Mouse (Mus musculus) heart, embryonic 14.5 days (tissue): ENCODE measurements around the gene Cxcl13. TPM values are rescaled to one million over a fixed set of nuclear protein-coding genes. Genes with fewer than 3 reads are reported as not detected.
A peak's percentile ranks its signal among the peaks of the same experiment; 100 is the strongest.
"Not testable (repeated sequence)": the region's sequence is repeated elsewhere in the genome, so short reads cannot be mapped to it uniquely, and the experiment has no call there.

ENCODE experiments used
- ATAC-seq: fragments of 200-750 bp; cut with Nextera tagmentation; 2 replicates; pipeline ENCODE4 v1.8.0; 2017; ENCODE audit warnings: low read depth, moderate TSS enrichment; ENCODE audit not compliant: insufficient number of reproducible peaks, insufficient read depth, low FRiP score
- H3K27ac ChIP-seq, 2 experiments: fragments of 200-500 bp in 1 of 2; fragments of 300-500 bp in 1 of 2; sonication (generic) in 1 of 2; replicated peaks in 1 of 2; 2 replicates each; pipeline ENCODE4 v1.5.1; 2012 to 2014; ENCODE audit warnings: low read depth in 2 of 2, low read length in 2 of 2, control low read depth in 1 of 2, mild to moderate bottlenecking in 1 of 2, mixed read lengths in 1 of 2; ENCODE audit not compliant: control insufficient read depth in 1 of 2, insufficient read depth in 1 of 2
- H3K27me3 ChIP-seq: fragments of 300-500 bp; sonication (generic); 2 replicates; pipeline ENCODE4 v1.6.1; 2014; ENCODE audit warnings: mild to moderate bottlenecking, low read length, control low read depth; ENCODE audit not compliant: control insufficient read depth, insufficient read depth
- H3K36me3 ChIP-seq: fragments of 300-500 bp; sonication (generic); 2 replicates; pipeline ENCODE4 v1.6.1; 2014; ENCODE audit warnings: mild to moderate bottlenecking, control low read depth, low read length, mixed read lengths; ENCODE audit not compliant: control insufficient read depth, insufficient read depth
- H3K4me1 ChIP-seq, 2 experiments: fragments of 200-500 bp in 1 of 2; fragments of 300-500 bp in 1 of 2; sonication (generic) in 1 of 2; 2 replicates each; pipeline ENCODE4 v1.6.1; 2012 to 2014; ENCODE audit warnings: low read length in 2 of 2, control low read depth in 1 of 2, mixed read lengths in 1 of 2; ENCODE audit not compliant: control insufficient read depth in 2 of 2, insufficient read depth in 2 of 2
- H3K4me2 ChIP-seq: fragments of 300-500 bp; sonication (generic); 2 replicates; pipeline ENCODE4 v1.6.1; 2014; ENCODE audit warnings: mild to moderate bottlenecking, low read length
- H3K4me3 ChIP-seq, 2 experiments: fragments of 200-500 bp in 1 of 2; fragments of 300-500 bp in 1 of 2; sonication (generic) in 1 of 2; 2 replicates each; pipeline ENCODE4 v1.5.1; 2012 to 2014; ENCODE audit warnings: low read length in 2 of 2, mild to moderate bottlenecking in 2 of 2, control low read depth in 1 of 2, low read depth in 1 of 2, moderate library complexity in 1 of 2; ENCODE audit not compliant: control insufficient read depth in 1 of 2, insufficient read depth in 1 of 2
- H3K9ac ChIP-seq: fragments of 300-500 bp; sonication (generic); 2 replicates; pipeline ENCODE4 v1.6.1; 2014; ENCODE audit warnings: mild to moderate bottlenecking, low read length
- H3K9me3 ChIP-seq: fragments of 300-500 bp; sonication (generic); 2 replicates; pipeline ENCODE4 v1.6.1; 2016; ENCODE audit warnings: low read length, control low read depth; ENCODE audit not compliant: control insufficient read depth
- WGBS: fragments of 180-500 bp; shearing (Covaris S2); extraction: QIAGEN DNeasy Blood & Tissue Kit; methylation state at CpG from one replicate; pipeline ENCODE4 v1.1.7; 2014; 5-methylcytosine and 5-hydroxymethylcytosine counted together
- polyA plus RNA-seq: library from polyadenylated mRNA; unstranded; fragments of >200 nt; fragmentation: Nextera tagmentation; extraction: Ambion mirVana; gene quantifications from 2 replicates; pipeline ENCODE4 v1.2.1, GENCODE M21; 2014

The Cxcl13 gene
- polyA plus RNA-seq, 1 experiment from 2014 or later: 1.9 TPM

DNA sequence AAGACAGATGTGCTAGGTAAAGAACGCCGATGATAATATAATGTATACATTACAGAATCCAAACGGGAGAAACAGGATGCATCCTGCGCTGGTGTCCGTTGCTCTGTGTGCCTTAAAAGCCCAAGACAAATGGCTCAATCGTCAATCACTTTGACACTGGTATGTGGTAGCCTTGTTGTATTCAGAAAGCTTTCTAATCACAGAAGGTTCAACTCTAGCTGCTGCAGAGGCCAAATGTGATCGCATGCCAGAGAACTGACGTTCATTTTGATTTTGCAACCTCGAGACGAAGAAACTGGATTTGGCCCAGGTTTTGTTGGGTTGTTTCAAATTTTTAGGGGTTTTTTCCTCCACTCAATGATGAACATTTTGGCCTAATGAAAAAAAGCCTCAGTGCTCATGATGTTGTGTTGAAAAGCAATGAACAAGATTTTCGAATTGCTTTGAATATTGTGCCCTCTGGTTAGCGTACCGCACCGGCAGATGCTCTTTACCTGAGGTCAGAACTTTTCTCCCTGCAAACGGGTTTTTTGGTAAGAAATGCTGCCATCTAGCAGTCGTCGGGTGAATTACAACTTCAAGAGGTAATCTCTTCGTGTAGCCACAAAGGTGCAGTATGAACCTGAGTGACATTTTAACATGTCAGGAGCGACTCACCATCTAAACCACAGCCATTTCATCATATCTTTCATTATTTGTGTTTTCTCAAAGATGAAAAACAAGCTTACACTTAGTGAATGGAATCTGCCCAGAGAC is 6.6 kb upstream of the Cxcl13 start:
- Histone ChIP-seq H3K36me3 (no peaks in the 10 kb centered on the region), H3K4me1 (peaks cover 4 to 15% of the 10 kb centered on the region in 2 experiments), H3K27me3 (no peaks in the 10 kb centered on the region), H3K9ac (no peak overlapping the region), H3K27ac (no peak overlapping the region), H3K4me3 (no peak overlapping the region), H3K9me3 (no peaks in the 10 kb centered on the region), H3K4me2 (no peak overlapping the region)
- WGBS: 39% methylated on average over 19 of the region's 19 CpGs
- ATAC-seq: no peak

DNA sequence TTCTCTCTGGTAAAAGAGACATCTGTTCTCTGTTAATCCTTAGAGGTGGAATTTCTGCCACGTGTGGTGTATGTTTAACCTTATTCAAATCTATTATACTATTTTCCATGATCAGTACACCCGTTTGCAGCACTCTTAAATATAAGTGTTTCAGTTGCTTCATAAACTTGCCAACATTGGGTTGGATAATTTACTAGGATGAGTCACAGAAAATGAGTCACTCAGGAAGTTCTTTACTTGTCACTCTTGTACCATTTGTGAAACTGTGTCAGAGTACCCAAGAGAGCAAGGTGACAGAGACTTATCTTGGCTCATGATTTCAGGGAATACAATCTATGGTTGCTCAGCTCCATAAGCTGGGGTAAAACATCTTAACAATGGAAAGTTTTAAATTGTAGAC is 8.2 kb downstream of the Cxcl13 start:
- Histone ChIP-seq H3K27me3 (no peaks in the 10 kb centered on the region), H3K36me3 (no peaks in the 10 kb centered on the region), H3K4me3 (no peak overlapping the region), H3K4me1 (no peaks in the 10 kb centered on the region), H3K4me2 (no peak overlapping the region), H3K27ac (no peak overlapping the region), H3K9me3 (no peaks in the 10 kb centered on the region), H3K9ac (no peak overlapping the region)
- whole genome bisulfite sequencing: 59% methylated on average over 2 of the region's 2 CpGs
- no peak for ATAC-seq

DNA sequence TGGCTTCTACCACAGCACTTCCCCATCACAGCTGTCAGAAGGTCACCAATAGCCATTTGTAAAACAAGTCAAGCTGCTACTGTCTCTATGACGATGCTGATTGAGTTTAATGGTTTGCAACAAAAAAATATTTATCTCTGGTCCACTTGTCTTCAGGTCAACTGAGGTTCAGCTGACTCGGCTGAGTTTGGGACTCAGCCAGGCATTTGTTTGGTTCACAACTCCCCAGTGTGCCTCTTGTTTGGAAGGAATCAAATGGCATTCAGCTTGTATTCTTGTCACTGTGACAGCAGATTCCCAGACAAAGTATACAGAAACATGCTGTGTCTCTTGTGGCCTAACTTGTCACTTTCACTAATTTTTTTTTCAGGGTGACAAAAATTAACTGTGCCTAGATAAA is 9.9 kb downstream of the Cxcl13 start:
- Histone ChIP-seq H3K27ac (no peak overlapping the region), H3K4me1 (no peaks in the 10 kb centered on the region), H3K9me3 (no peaks in the 10 kb centered on the region), H3K36me3 (no peaks in the 10 kb centered on the region), H3K9ac (no peak overlapping the region), H3K4me3 (no peak overlapping the region), H3K4me2 (no peak overlapping the region), H3K27me3 (no peaks in the 10 kb centered on the region)
- WGBS: 42% methylated on average over 2 of the region's 2 CpGs
- ATAC-seq: no peak

DNA sequence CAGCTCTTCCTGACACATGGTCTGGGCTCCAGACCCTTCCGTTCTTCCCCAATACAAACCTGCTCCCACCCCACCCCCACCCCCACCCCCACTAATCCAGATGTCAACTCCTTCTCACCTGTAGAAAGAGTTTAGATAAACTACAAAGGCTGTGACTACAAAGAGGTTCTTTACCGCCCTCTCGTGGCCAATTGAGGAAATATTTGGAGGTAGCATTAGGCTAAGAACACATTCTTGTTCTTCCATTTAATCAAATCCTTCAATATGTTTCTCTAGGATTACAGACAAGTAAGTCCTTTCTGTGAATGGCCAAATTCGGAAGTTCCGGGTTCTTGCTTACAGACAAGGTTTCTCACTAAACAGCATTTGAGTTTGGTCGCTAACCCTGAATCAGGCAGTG is 14.1 kb downstream of the Cxcl13 start:
- no peaks in the 10 kb centered on the region for H3K4me1 ChIP-seq
- 31% methylated on average over 6 of the region's 6 CpGs for WGBS
- H3K27me3 ChIP-seq: no peaks in the 10 kb centered on the region; the same call in 1 of the 2 replicates
- H3K9ac ChIP-seq: no peak overlapping the region
- no peaks in the 10 kb centered on the region for H3K36me3 ChIP-seq
- H3K9me3 ChIP-seq: no peaks in the 10 kb centered on the region
- no peak for ATAC-seq
- H3K4me3 ChIP-seq: no peak overlapping the region
- no peak overlapping the region for H3K27ac ChIP-seq
- no peak overlapping the region for H3K4me2 ChIP-seq

DNA sequence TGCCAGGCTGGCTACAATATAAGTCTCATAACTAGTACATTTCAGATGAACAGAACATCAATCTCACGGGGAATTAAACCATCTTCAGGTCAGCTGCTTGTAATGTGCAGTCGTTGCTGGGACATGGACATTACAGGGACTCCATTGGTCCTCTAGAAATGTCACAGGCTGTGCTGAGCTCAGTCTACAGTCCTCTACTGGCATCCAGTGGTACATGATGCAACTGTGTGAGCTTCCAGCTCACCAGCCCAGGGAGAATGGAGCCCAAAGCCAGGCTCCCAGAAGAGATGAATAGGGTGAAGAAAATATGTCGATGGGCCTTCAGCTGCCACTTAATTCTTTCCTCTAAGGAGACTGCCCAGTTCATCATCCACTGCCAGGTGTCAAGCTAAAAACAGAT is 15.5 kb downstream of the Cxcl13 start:
- Histone ChIP-seq H3K4me2 (no peak overlapping the region), H3K27ac (no peak overlapping the region), H3K9me3 (no peaks in the 10 kb centered on the region), H3K4me1 (no peaks in the 10 kb centered on the region), H3K36me3 (no peaks in the 10 kb centered on the region), H3K27me3 (no peaks in the 10 kb centered on the region; the same call in 1 of the 2 replicates), H3K9ac (no peak overlapping the region), H3K4me3 (no peak overlapping the region)
- 69% methylated on average over 3 of the region's 3 CpGs for WGBS
- no peak for ATAC-seq

DNA sequence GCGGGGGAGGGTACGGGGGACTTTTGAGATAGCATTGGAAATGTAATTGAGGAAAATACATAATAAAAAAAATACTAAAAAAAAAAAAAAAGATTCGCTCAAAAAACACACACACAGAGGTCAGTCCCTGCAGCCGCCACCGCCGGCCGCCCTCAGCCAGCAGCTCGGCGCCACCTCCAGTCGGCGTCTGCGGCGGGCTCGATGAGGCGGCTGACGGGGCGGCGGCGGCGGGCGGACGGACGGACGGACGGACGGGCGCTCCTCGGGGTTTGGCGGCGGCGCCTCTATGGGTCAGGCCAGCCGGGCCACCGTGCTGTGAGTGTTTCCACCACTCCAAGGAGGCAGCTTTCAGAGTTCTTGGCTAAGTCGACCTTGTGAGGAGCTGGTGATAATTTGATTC is 17.1 kb downstream of the Cxcl13 start:
- not testable (repeated sequence) for H3K27ac ChIP-seq, ATAC-seq, H3K4me1 ChIP-seq, H3K27me3 ChIP-seq, H3K4me3 ChIP-seq, H3K9me3 ChIP-seq, H3K36me3 ChIP-seq, H3K9ac ChIP-seq
- WGBS: 27% methylated on average over 32 of the region's 34 CpGs
- peak overlapping the region; percentile 59 for H3K4me2 ChIP-seq

DNA sequence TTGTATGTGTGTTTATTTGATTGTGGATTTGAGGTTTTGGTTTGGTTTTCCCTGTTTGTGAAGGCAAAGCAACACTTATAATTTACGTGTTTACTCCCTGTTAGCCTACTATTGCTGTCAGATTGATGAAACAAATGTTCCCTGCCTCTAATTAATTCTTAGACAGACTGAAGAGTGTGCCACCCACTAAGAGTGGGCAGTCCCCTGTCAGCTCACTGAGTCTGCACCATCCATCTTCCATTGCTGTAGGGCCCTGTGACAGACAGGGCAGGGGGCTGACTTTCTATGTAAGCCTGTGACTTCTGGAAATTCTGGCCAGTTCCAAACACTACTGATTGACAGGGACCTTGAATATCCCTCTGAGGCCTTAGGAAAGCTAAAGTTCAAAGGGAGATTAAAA is 19.5 kb downstream of the Cxcl13 start:
- no peak for ATAC-seq
- no peaks in the 10 kb centered on the region for H3K4me1 ChIP-seq
- no peak overlapping the region for H3K27ac ChIP-seq
- H3K4me2 ChIP-seq: no peak overlapping the region
- H3K4me3 ChIP-seq: no peak overlapping the region
- H3K36me3 ChIP-seq: no peaks in the 10 kb centered on the region
- WGBS: 84% methylated on average over 1 of the region's 1 CpGs
- H3K9me3 ChIP-seq: no peaks in the 10 kb centered on the region
- H3K9ac ChIP-seq: no peak overlapping the region
- no peaks in the 10 kb centered on the region; the same call in 1 of the 2 replicates for H3K27me3 ChIP-seq
